Mouse (Mus musculus) cortical plate, adult 2 months (tissue): ENCODE data around the gene 1700007K13Rik.

Experiments used
- CTCF ChIP-seq: fragments of 200-500 bp; IDR thresholded peaks from 2 replicates; pipeline ENCODE4 v1.5.1; 2011; ENCODE audit warnings: mild to moderate bottlenecking, control low read depth, low read length; ENCODE audit not compliant: insufficient read depth; ENCODE audit errors: extremely low read depth
- POLR2A ChIP-seq: fragments of 200-500 bp; IDR thresholded peaks from 2 replicates; pipeline ENCODE4 v1.6.1; 2011; ENCODE audit warnings: mild to moderate bottlenecking, low read length, control low read depth; ENCODE audit not compliant: insufficient read depth; ENCODE audit errors: extremely low read depth

- TF ChIP-seq CTCF (no peak), POLR2A (no peak)
These were observed 9.5 kb downstream of the 1700007K13Rik start for GRCm38 (mm10) chr2:28456616-28457015.
